Mouse (Mus musculus) liver, embryonic 11.5 days (tissue): ENCODE results near the gene Dock2. TPM values are rescaled to one million over a fixed set of nuclear protein-coding genes. Genes with fewer than 3 reads are reported as not detected.

Source experiments
- ATAC-seq: fragments of 200-750 bp; cut with Nextera tagmentation; replicated peaks from 2 replicates; pipeline ENCODE4 v1.8.0; 2017; ENCODE audit warnings: moderate number of reproducible peaks, mild to moderate bottlenecking, moderate TSS enrichment, moderate library complexity; ENCODE audit not compliant: low FRiP score
- DNase-seq: peaks from one replicate; pipeline ENCODE4 v3.0.0-alpha.2; 2017; ENCODE audit warnings: low spot score
- H3K27ac ChIP-seq: fragments of 300-500 bp; sonication (generic); 2 replicates; pipeline ENCODE4 v1.5.1; 2014; ENCODE audit warnings: mild to moderate bottlenecking, low read depth, low read length, control low read depth
- H3K27me3 ChIP-seq: fragments of 300-500 bp; sonication (generic); replicated peaks from 2 replicates; pipeline ENCODE4 v1.6.1; 2014; ENCODE audit warnings: low read length, mixed read lengths; ENCODE audit not compliant: control insufficient read depth, insufficient read depth
- H3K36me3 ChIP-seq: fragments of 300-500 bp; sonication (generic); 2 replicates; pipeline ENCODE4 v1.6.1; 2014; ENCODE audit warnings: mild to moderate bottlenecking, low read length, moderate library complexity, mixed read lengths; ENCODE audit not compliant: control insufficient read depth, insufficient read depth
- H3K4me1 ChIP-seq: fragments of 300-500 bp; sonication (generic); replicated peaks from 2 replicates; pipeline ENCODE4 v1.6.1; 2014; ENCODE audit warnings: low read length, mixed read lengths; ENCODE audit not compliant: control insufficient read depth, insufficient read depth
- H3K4me2 ChIP-seq: fragments of 300-500 bp; sonication (generic); 2 replicates; pipeline ENCODE4 v1.6.1; 2014; ENCODE audit warnings: mild to moderate bottlenecking, control low read depth, moderate library complexity
- H3K4me3 ChIP-seq: fragments of 300-500 bp; sonication (generic); 2 replicates; pipeline ENCODE4 v1.5.1; 2014; ENCODE audit warnings: low read depth, low read length, control low read depth
- H3K9ac ChIP-seq: fragments of 300-500 bp; sonication (generic); 2 replicates; pipeline ENCODE4 v1.6.1; 2014; ENCODE audit warnings: low read depth, low read length, control low read depth
- H3K9me3 ChIP-seq: fragments of 300-500 bp; sonication (generic); 2 replicates; pipeline ENCODE4 v1.6.1; 2016; ENCODE audit warnings: low read length, inconsistent platforms, mixed read lengths; ENCODE audit not compliant: control insufficient read depth
- WGBS: fragments of 180-500 bp; shearing (Covaris S2); extraction: QIAGEN DNeasy Blood & Tissue Kit; methylation state at CpG from one replicate; pipeline ENCODE4 v1.1.7; 2014; 5-methylcytosine and 5-hydroxymethylcytosine counted together
- polyA plus RNA-seq: library from polyadenylated mRNA; unstranded; fragments of >200 nt; fragmentation: Nextera tagmentation; extraction: Ambion mirVana; gene quantifications from 2 replicates; pipeline ENCODE4 v1.2.1, GENCODE M21; 2014

Dock2 gene
- polyA plus RNA-seq, 1 experiment from 2014 or later = 6.6 TPM

DNA sequence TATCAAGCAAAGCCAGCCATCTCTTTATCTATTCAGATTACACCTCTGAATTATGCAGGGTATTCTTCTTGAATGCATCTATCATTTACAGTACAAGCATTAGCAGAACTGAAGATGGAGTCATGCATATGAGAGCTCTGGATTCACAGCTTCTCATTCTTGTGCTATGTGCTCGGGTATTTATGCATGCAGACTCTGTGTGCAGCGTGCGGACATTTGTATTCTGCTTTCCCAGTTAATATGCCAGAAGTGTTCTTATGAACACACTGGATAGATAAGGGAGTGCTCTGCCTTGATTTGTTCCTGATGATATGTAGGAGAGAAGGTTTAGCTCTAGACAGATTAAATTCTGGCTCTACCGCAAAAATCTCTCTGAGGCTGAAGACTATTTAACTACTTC is 333.7 kb downstream of the Dock2 start:
- Histone ChIP-seq H3K27ac (no peak overlapping the region), H3K9me3 (no peaks in the 10 kb centered on the region), H3K36me3 (no peaks in the 10 kb centered on the region), H3K4me2 (no peak overlapping the region), H3K27me3 (no peaks in the 10 kb centered on the region), H3K4me1 (no peaks in the 10 kb centered on the region), H3K4me3 (no peak overlapping the region), H3K9ac (no peak overlapping the region)
- ATAC-seq = no peak
- 90% methylated on average over 4 of the region's 4 CpGs for WGBS
- DNase-seq = no peak

DNA sequence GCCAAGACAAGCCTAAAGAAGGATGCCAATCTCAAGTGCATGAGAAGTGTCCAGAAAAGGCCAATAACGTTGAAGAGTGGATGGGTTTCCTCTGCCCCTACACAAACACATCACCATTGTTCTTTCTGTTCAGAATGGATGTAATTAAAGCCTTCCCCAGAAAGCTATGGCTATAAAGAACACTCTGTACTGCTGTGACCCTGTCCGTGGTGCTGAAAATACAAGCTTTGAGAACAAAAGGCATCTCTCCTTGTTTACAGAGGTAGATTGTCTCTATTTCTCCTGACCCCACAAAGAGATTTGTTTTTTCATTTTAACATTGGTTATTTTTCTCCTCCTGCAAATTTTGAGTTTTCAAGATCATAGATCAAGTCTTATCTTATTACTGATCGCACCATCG is 335.8 kb downstream of the Dock2 start:
- DNase-seq (no peak), ATAC-seq (no peak)
- Histone ChIP-seq H3K9me3 (no peaks in the 10 kb centered on the region), H3K9ac (no peak overlapping the region), H3K4me2 (no peak overlapping the region), H3K4me1 (no peaks in the 10 kb centered on the region), H3K27ac (no peak overlapping the region), H3K27me3 (no peaks in the 10 kb centered on the region), H3K36me3 (no peaks in the 10 kb centered on the region), H3K4me3 (no peak overlapping the region)
- WGBS = 51% methylated on average over 4 of the region's 4 CpGs

DNA sequence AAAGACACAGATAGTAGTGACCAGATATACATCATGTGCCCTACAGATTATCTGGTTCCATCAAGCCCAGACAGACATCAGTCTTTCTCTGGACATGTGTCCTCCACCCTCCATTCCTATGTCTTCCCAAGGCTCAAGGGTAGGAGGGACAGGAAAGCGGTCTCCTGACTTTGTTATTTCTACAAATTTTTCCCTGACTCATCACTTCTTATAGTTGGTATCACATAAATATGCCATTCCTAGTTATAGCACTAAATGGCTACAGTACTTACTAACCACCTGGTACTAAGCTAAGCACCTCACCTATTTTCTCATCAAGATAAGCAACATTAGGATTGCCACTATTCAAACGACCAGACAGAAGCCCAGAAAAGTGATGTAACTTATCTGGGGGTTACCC is 345.3 kb downstream of the Dock2 start:
- ATAC-seq = no peak
- WGBS = 60% methylated on average over 2 of the region's 2 CpGs

GRCm38 (mm10) chr11:34437446-34437845 is 346.2 kb downstream of the Dock2 start:
- no peak overlapping the region for H3K9ac ChIP-seq
- no peak overlapping the region for H3K27ac ChIP-seq
- no peaks in the 10 kb centered on the region for H3K9me3 ChIP-seq
- H3K36me3 ChIP-seq = no peaks in the 10 kb centered on the region
- DNase-seq (no peak), ATAC-seq (no peak)
- no peak overlapping the region for H3K4me2 ChIP-seq
- H3K4me3 ChIP-seq = no peak overlapping the region
- 53% methylated on average over 1 of the region's 1 CpGs for WGBS
- H3K27me3 ChIP-seq = no peaks in the 10 kb centered on the region
- H3K4me1 ChIP-seq = no peaks in the 10 kb centered on the region

More for the DNA sequence above, 345.3 kb downstream of the Dock2 start:
- H3K9ac ChIP-seq = no peak overlapping the region
- no peaks in the 10 kb centered on the region for H3K4me1 ChIP-seq
- DNase-seq = no peak
- H3K27me3 ChIP-seq = no peaks in the 10 kb centered on the region
- H3K27ac ChIP-seq = no peak overlapping the region
- no peaks in the 10 kb centered on the region for H3K9me3 ChIP-seq
- H3K36me3 ChIP-seq = no peaks in the 10 kb centered on the region
- H3K4me2 ChIP-seq = no peak overlapping the region
- no peak overlapping the region for H3K4me3 ChIP-seq

DNA sequence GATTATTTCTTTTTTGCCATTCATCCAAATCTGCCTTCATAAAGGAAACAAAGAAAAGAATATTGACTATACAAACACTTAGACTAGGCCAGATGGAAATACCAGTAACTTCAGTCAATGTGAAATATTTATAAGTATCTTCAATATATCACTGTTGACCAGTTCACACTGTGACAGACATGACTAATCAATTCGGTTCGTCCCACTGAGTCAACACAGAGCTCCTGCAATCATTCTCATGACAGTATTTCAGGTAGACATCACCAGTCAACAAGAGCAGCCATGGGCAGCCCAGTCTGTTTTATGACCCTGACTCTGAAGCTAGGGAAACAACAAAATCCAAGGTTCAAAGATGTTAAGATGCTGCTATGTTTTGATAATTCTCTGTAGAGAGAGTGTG is 351.7 kb downstream of the Dock2 start:
- H3K9ac ChIP-seq = no peak overlapping the region
- ATAC-seq = no peak
- WGBS = 69% methylated on average over 2 of the region's 2 CpGs

DNA sequence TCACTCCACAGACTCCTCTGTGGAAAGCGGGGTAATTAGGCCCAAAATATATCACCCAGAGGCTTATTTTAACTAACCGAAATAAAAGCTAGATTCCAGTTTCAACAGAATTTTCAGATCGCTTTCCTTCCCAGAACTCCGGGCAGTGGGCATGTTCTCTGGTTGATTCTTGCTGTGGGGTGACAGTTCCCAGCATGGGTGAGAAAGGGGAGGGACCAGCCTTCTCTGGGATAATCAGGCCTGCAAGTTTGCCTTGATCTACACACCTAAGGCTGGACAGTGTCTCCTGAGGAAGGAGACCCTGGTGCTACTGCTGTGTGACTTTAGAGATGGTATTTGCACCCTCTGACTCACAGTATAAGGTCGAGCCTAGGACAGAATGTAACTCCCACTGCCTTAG is 352.3 kb downstream of the Dock2 start:
- Histone ChIP-seq H3K9ac (no peak overlapping the region), H3K4me2 (no peak overlapping the region), H3K27ac (no peak overlapping the region), H3K4me1 (no peaks in the 10 kb centered on the region), H3K27me3 (no peaks in the 10 kb centered on the region), H3K9me3 (no peaks in the 10 kb centered on the region), H3K4me3 (no peak overlapping the region), H3K36me3 (no peaks in the 10 kb centered on the region)
- DNase-seq = no peak
- ATAC-seq = no peak
- WGBS = 63% methylated on average over 5 of the region's 5 CpGs

More for the DNA sequence above, 351.7 kb downstream of the Dock2 start:
- Histone ChIP-seq H3K36me3 (no peaks in the 10 kb centered on the region), H3K27me3 (no peaks in the 10 kb centered on the region), H3K27ac (no peak overlapping the region), H3K4me2 (no peak overlapping the region), H3K9me3 (no peaks in the 10 kb centered on the region), H3K4me1 (no peaks in the 10 kb centered on the region), H3K4me3 (no peak overlapping the region)
- no peak for DNase-seq

- ATAC-seq (no peak), DNase-seq (no peak)
- Histone ChIP-seq H3K4me1 (no peaks in the 10 kb centered on the region), H3K4me3 (no peak overlapping the region), H3K27me3 (no peaks in the 10 kb centered on the region), H3K36me3 (no peaks in the 10 kb centered on the region), H3K9ac (no peak overlapping the region), H3K4me2 (no peak overlapping the region), H3K27ac (no peak overlapping the region), H3K9me3 (no peaks in the 10 kb centered on the region)
- WGBS = 76% methylated on average over 4 of the region's 4 CpGs
Measured at GRCm38 (mm10) chr11:34430940-34431339, 352.8 kb downstream of the Dock2 start.

DNA sequence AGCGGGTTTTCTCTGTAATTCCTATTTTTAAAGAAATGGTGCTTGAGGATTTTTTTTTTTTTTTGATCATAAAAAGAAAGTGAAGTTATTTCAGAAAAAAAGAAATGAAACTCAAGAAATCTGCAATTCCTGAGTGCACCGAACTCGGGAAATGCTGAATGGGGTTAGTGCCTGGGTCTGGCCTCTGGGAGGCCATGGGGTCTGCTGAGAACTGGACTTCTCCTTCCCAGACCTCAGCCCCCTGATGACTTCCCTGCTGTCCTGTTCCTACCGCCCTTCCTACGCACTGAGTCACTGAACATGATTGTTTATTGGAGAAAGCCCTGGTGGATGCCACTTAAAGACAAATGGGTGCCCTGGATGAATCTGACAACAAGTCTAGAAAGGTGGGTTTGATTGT is 356.5 kb downstream of the Dock2 start:
- Histone ChIP-seq H3K4me3 (no peak overlapping the region), H3K36me3 (no peaks in the 10 kb centered on the region), H3K9ac (no peak overlapping the region), H3K27me3 (no peaks in the 10 kb centered on the region), H3K9me3 (no peaks in the 10 kb centered on the region), H3K4me1 (no peaks in the 10 kb centered on the region), H3K27ac (no peak overlapping the region), H3K4me2 (no peak overlapping the region)
- WGBS = 73% methylated on average over 5 of the region's 5 CpGs
- ATAC-seq = no peak
- DNase-seq = no peak

DNA sequence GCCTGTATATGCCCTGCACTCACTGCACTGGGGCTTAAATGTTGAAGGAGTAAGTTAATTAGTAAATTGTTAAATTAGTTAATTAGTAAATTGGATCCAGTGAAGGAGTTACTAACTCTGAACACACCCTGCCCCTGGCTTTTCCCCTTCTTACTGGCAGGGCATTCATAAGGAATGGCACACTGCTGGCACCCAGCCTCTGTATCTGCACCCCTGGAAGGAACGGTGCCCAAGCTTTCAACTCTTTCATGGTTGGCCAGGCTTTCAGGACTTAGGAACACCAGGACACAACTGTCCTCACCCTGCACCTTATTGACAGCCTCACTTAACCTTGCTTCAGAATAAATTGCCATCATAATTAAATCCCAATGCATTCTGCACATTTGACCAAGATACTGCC is 359.1 kb downstream of the Dock2 start:
- H3K4me2 ChIP-seq = no peak overlapping the region
- WGBS = 87% methylated on average over 1 of the region's 1 CpGs
- no peak overlapping the region for H3K9ac ChIP-seq
- ATAC-seq (no peak), DNase-seq (no peak)
- no peak overlapping the region for H3K4me3 ChIP-seq
- no peaks in the 10 kb centered on the region for H3K9me3 ChIP-seq
- H3K27me3 ChIP-seq = no peaks in the 10 kb centered on the region
- H3K36me3 ChIP-seq = no peaks in the 10 kb centered on the region
- no peak overlapping the region for H3K27ac ChIP-seq
- no peaks in the 10 kb centered on the region for H3K4me1 ChIP-seq
